Mouse (Mus musculus) frontal cortex, postnatal 10 days (tissue): ENCODE results near the gene Tmem63a.
A peak's percentile ranks its signal among the peaks of the same experiment; 100 is the strongest.
"Not testable (repeated sequence)": the region's sequence is repeated elsewhere in the genome, so short reads cannot be mapped to it uniquely, and the experiment has no call there.

ENCODE experiments used
- DNase-seq, 2 experiments: peaks; one replicate each; pipeline ENCODE4 v3.0.0; 2022; ENCODE audit warnings: low spot score in 2 of 2, mixed read lengths in 1 of 2

Gene Tmem63a

GRCm38 (mm10) chr1:180958797-180959196 is 16.7 kb downstream of the Tmem63a start:
- DNase-seq, result no peak

DNA sequence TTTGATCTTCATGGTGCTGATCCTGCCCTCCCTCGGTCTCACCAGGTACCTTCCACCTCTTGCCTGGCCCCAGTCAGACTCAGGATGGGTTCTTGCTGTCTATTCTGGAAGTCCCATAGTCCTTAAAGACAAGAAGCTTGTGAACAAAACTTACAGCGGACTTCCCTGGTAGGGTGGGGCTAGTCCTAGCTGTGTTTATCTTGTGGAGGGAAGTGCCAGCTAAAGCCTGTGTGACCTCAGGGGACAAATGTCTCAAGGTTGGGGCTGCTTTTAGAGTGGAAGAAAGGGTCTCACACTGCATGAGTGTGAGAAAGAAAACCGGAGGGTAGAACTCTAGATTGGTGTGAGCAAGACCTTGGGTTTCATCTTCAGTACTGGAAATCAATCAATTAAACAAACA is 23.6 kb downstream of the Tmem63a start:
- no peak for DNase-seq

DNA sequence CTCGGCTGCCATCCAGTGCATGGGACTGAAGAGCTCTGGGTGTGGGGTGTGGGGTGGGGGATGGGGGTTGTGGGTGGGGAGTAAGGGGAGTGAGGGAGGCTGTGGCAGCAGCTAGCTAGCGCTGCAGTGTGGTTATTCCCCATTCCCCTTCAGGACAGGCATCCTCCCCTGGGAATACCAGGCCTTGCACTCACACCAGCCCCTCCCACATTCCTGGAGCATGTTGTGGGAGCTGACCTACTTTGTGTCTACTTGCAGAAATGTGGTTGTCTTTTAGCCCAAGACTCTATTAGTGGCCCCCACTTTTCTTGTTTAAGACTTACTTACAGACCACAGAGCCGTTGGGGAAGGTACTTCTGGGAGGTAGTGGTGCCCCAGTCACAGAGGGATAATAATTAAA is 24.4 kb downstream of the Tmem63a start:
- no peak for DNase-seq

GRCm38 (mm10) chr1:180967261-180967660 is 25.1 kb downstream of the Tmem63a start:
- no peak for DNase-seq

DNA sequence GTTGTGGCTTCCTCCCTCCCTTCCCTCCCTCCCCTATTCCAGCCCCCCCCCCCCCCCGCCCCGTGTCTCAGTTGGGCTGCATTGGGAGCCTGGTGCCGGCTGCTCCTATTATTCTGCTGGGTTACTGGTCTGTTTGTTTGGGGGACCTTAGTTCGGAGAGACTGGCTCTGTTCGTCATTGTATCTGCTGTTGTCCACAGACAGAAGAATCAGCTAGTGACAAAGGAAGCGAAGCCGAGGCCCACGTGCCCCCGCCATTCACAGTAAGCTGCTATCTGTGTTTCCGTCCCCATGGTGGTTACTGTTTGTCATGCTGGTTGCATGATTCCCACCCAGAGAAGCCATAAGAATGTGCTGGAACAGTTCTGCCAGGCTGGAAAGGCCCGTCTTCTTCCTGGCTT is 30.8 kb downstream of the Tmem63a start:
- DNase-seq, result no peak

GRCm38 (mm10) chr1:180974126-180974746 is 32.1 kb downstream of the Tmem63a start:
- DNase-seq, result no peak

GRCm38 (mm10) chr1:180976110-180976679 is 34.1 kb downstream of the Tmem63a start:
- DNase-seq, result no peak

DNA sequence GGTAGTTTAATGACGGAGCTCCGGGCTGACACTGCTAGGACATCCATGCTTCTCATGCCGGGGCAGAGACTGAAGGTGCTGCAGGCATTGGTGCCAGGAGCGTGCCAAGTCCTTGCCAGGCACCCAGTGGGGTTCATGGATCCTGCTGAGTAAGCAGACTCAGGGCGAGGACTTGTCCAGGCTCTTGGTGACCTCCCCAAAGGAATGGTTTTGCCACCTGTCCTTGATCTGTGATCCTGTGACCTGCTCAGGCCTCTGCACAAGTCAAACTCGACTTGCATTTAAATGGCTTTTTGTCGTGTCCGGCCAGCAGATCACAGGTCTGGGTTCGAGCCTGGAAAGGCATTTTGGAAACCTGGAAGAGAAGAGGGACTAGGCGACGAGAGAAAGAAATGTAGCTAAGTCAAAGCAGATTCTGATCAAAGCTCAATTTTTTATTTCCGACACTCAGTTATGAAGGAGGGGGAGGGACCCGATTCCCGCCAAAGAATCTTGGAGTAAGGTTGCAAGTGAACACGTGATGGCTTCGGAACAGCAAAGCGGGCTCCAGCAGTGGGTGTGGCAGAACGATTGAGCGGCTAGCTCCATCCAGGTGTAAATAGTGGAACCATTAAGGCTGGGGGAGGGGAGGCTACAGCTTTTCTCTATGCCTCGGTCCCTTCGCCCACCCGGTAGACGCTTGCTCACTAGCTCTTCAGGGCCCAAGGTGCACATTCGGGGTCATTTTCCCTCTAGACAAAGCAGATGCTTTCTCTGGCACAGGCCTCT is 37.5 kb downstream of the Tmem63a start:
- no peak for DNase-seq

DNA sequence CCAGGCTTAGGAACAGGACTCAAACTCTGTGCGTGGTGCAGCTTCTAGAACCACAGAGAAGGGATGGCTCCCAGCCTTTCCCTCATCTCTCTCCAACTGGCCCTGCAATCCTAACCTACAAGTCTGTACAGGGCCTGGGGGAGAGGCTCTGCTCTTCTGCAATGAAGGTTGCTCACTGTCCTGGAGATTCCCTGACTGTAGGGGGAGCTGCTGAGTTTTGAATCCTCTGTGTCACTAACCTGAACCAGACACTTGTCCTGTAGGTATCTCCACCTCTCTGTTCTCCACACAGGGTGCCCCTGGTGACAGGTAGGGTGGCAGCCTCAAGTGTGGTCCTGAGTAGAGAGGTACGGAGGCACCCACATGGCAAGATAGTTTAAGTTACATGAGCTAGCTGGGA is 38.3 kb downstream of the Tmem63a start:
- DNase-seq, result no peak

- not testable (repeated sequence) for DNase-seq
Measured at GRCm38 (mm10) chr1:180981298-180982046, 39.3 kb downstream of the Tmem63a start.

- no peak for DNase-seq
Measured at GRCm38 (mm10) chr1:180986701-180987100, 44.6 kb downstream of the Tmem63a start.

GRCm38 (mm10) chr1:180987759-180988158 is 45.6 kb downstream of the Tmem63a start:
- peak; percentile 29 to 74 for DNase-seq

- no peak for DNase-seq
Measured at GRCm38 (mm10) chr1:180990671-180991070, 48.5 kb downstream of the Tmem63a start.

- DNase-seq, result no peak
Measured at GRCm38 (mm10) chr1:180992142-180992541, 50.0 kb downstream of the Tmem63a start.

DNA sequence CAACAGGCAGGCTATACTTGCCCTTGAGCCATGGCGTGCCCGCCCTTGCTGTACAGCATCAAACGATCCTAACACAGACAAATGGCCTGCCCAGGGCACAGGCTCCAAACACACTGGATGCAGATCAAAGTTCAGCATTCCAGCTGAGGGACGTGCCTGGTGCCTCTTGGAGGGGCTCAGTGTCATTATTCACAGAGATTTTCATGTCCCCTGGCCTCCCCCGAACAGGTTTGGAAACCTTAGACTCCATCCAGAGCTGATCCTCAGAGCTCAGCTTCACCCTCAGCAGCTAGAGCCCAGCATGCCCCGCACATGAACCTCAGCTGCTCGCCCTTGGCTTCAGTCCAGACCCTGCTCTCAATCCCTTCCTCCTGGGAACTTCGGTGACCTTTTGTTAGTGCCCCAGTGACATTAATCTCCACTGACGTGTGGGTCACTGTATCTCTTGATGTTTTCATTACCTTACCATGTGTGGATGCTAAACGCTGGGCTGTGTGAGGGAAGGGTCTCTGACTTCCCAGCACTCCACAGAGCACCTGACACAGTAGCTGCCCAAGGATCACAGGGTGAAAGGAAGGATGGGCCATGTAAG is 58.5 kb downstream of the Tmem63a start:
- DNase-seq, result no peak

GRCm38 (mm10) chr1:181001217-181001616 is 59.1 kb downstream of the Tmem63a start:
- DNase-seq, result no peak

GRCm38 (mm10) chr1:181001621-181002020 is 59.5 kb downstream of the Tmem63a start:
- DNase-seq, result no peak

DNA sequence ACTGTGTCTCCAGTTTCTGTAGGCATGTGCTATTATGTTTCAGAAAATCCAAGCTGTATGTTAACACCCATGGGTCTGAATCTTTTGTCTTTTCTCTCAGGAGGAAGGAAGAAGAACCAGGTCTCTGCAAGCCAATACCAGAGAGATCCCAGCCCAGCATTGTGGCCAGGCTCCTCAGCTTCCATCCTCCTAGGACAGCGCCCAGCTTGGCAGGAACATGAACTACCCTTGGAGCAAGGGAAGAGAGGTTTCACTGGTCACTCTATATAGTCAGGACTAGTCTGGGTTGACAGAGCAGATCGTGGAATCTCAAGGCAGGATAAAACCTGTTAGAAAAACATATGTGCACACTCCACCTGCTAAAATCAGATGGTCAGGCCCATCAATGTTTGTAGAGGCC is 61.6 kb downstream of the Tmem63a start:
- DNase-seq, result no peak

- no peak for DNase-seq
Measured at GRCm38 (mm10) chr1:181005331-181005730, 63.2 kb downstream of the Tmem63a start.

GRCm38 (mm10) chr1:181007831-181008230 is 65.7 kb downstream of the Tmem63a start:
- DNase-seq, result no peak

GRCm38 (mm10) chr1:181008266-181008665 is 66.1 kb downstream of the Tmem63a start:
- no peak for DNase-seq

DNA sequence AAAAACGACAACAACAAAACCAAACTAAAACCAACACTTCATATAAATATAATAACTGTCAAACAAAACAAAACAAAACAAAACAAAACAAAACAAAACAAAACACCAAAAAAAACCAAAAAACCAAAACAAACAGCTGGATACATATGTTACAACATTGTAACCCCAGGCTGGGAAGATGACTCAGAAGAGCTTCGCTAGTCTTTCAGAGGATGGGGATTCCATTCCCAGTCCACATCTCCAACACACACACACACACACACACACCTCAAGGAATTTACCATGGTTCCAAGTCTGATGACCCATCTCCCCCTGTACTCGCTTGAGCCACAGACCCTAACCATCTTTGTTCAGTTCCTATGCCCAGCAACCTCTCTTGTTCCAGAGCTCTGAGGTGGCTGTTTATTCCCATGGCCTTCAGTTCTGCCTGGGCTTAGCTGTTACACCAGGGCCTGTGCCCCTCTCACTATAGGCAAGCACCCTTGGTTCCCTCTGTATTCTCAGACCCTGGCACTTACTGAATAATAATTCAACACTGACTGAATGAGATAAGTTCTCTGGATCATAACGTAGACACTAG is 67.0 kb downstream of the Tmem63a start:
- DNase-seq, result no peak
